Mouse (Mus musculus): Measurements from ENCODE around the gene Thrsp. TPM values are rescaled to one million over a fixed set of nuclear protein-coding genes. Genes with fewer than 3 reads are reported as not detected.
A peak's percentile ranks its signal among the peaks of the same experiment; 100 is the strongest.

Gene Thrsp
- polyA plus RNA-seq, 1 experiment from 2014 or later, result 0.17 TPM

GRCm38 (mm10) chr7:97375101-97375500 is 42.4 kb downstream of the Thrsp start:
- no peak for DNase-seq (ENCODE audit: low spot score)
- Histone ChIP-seq H3K9me3 (ENCODE audit: control insufficient read depth, low read length) (no peaks in the 10 kb centered on the region), H3K27me3 (ENCODE audit: control insufficient read depth, insufficient read depth, low read length) (no peaks in the 10 kb centered on the region), H3K4me3 (ENCODE audit: low read depth, low read length) (no peak overlapping the region), H3K27ac (ENCODE audit: low read depth, low read length) (no peak overlapping the region), H3K36me3 (ENCODE audit: control insufficient read depth, insufficient read depth, low read length) (peaks cover 6% of the 10 kb centered on the region), H3K9ac (ENCODE audit: low read length) (no peak overlapping the region), H3K4me1 (ENCODE audit: control insufficient read depth, insufficient read depth, low read length) (peaks cover 10% of the 10 kb centered on the region), H3K4me2 (ENCODE audit: low read depth) (no peak overlapping the region)
- no peak for ATAC-seq (ENCODE audit: insufficient read depth, low FRiP score, low TSS enrichment)
- WGBS, result 93% methylated on average over 9 of the region's 9 CpGs

- Histone ChIP-seq H3K4me1 (ENCODE audit: control insufficient read depth, insufficient read depth, low read length) (peaks cover 3% of the 10 kb centered on the region), H3K9ac (ENCODE audit: low read length) (no peak overlapping the region), H3K36me3 (ENCODE audit: control insufficient read depth, insufficient read depth, low read length) (no peaks in the 10 kb centered on the region), H3K27ac (ENCODE audit: low read depth, low read length) (no peak overlapping the region), H3K4me2 (ENCODE audit: low read depth) (no peak overlapping the region), H3K9me3 (ENCODE audit: control insufficient read depth, low read length) (no peaks in the 10 kb centered on the region), H3K27me3 (ENCODE audit: control insufficient read depth, insufficient read depth, low read length) (no peaks in the 10 kb centered on the region), H3K4me3 (ENCODE audit: low read depth, low read length) (no peak overlapping the region)
- 79% methylated on average over 1 of the region's 1 CpGs for WGBS
- ATAC-seq (ENCODE audit: insufficient read depth, low FRiP score, low TSS enrichment) (peak; percentile 35; the same call in 1 of the 2 replicates), DNase-seq (ENCODE audit: low spot score) (no peak)
These were observed 51.6 kb downstream of the Thrsp start for GRCm38 (mm10) chr7:97365887-97366286.

Other genes starting within 250 kb of the Thrsp start
- gene Usp35, start 85.7 kb downstream of the Thrsp start, polyA plus RNA-seq (2014; fragmentation: Nextera tagmentation; extraction: Ambion mirVana), result 2.8 and 3.3 TPM in 2 replicates
- gene Kctd21, start 85.4 kb downstream of the Thrsp start, polyA plus RNA-seq (2014; fragmentation: Nextera tagmentation; extraction: Ambion mirVana), result 6.1 and 6.6 TPM in 2 replicates
- gene Alg8, start 46.1 kb downstream of the Thrsp start, polyA plus RNA-seq (2014; fragmentation: Nextera tagmentation; extraction: Ambion mirVana), result 33.5 and 35.9 TPM in 2 replicates
- 320 and 333 TPM in 2 replicates for gene Ndufc2, start 17.7 kb downstream of the Thrsp start, polyA plus RNA-seq (2014; fragmentation: Nextera tagmentation; extraction: Ambion mirVana)
- gene Kctd14, start 33.6 kb upstream of the Thrsp start, polyA plus RNA-seq (2014; fragmentation: Nextera tagmentation; extraction: Ambion mirVana), result 0.64 and 1.5 TPM in 2 replicates
- gene Ints4, start 63.2 kb upstream of the Thrsp start, polyA plus RNA-seq (2014; fragmentation: Nextera tagmentation; extraction: Ambion mirVana), result 65.2 and 66.6 TPM in 2 replicates
- gene Aamdc, start 161.8 kb upstream of the Thrsp start, polyA plus RNA-seq (2014; fragmentation: Nextera tagmentation; extraction: Ambion mirVana), result 37.0 and 41.1 TPM in 2 replicates
- 21.8 and 25.3 TPM in 2 replicates for gene Rsf1, start 162.2 kb upstream of the Thrsp start, polyA plus RNA-seq (2014; fragmentation: Nextera tagmentation; extraction: Ambion mirVana)

Data from neural tube, embryonic 11.5 days (tissue).